Mouse (Mus musculus): Measurements from ENCODE around the gene Slc23a2. TPM values are rescaled to one million over a fixed set of nuclear protein-coding genes. Genes with fewer than 3 reads are reported as not detected.

Slc23a2 gene
- polyA plus RNA-seq, 2 experiments: 1.6 to 2.3 TPM

DNA sequence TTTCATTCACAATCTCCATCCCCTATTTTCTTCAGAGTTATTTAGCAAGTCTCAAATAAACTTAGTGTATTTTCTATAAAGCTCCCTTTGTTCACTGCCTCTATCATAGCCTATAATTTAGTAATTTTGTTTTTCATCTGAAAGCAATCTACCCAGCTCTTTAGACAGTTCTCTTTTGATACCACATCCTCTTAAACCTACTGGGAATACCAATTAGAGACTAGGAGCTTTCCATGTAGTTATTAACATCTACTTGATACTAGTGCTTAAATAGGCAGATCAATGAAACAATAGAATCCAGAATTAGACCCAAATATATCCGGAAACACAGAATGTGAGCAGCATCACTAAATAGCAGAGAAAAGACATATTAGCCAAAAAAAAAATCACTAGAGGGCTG, 128.9 kb downstream of the Slc23a2 start:
- Histone ChIP-seq H3K4me1 (replicated peaks; ENCODE audit: control insufficient read depth in 2 of 2, insufficient read depth in 2 of 2, low read length in 1 of 2) (peaks cover 0 to 15% of the 10 kb centered on the region in 2 experiments; a peak in 2 of 4 replicates), H3K27ac (no peak overlapping the region), H3K4me3 (ENCODE audit: insufficient read depth in 1 of 2, low read depth in 2 of 2, low read length in 2 of 2) (no peak overlapping the region), H3K9me3 (ENCODE audit: control insufficient read depth, low read length) (no peaks in the 10 kb centered on the region), H3K4me2 (ENCODE audit: low read depth) (no peak overlapping the region), H3K27me3 (ENCODE audit: control insufficient read depth, insufficient read depth, low read length) (no peaks in the 10 kb centered on the region), H3K9ac (replicated peaks) (no peak overlapping the region), H3K36me3 (replicated peaks; ENCODE audit: control insufficient read depth, insufficient read depth, low read depth) (no peaks in the 10 kb centered on the region)
- WGBS (ENCODE audit: insufficient replicate concordance): 57% methylated on average over 1 of the region's 1 CpGs
- ATAC-seq (ENCODE audit: insufficient read depth) (no peak), DNase-seq (ENCODE audit: low read depth in 3 of 3, low spot score in 3 of 3) (no peak)
- no peak for TF ChIP-seq CTCF (IDR thresholded peaks at IDR 0.05; ENCODE audit: low read depth)
- TF ChIP-seq EP300 (IDR thresholded peaks at IDR 0.05; ENCODE audit: low read depth): no peak

GRCm38 (mm10) chr2:132013152-132013551, 131.8 kb downstream of the Slc23a2 start:
- no peak overlapping the region for H3K4me3 ChIP-seq (ENCODE audit: insufficient read depth in 1 of 2, low read depth in 2 of 2, low read length in 2 of 2)
- H3K9ac ChIP-seq (replicated peaks): no peak overlapping the region
- TF ChIP-seq CTCF (IDR thresholded peaks at IDR 0.05; ENCODE audit: low read depth): no peak
- TF ChIP-seq EP300 (IDR thresholded peaks at IDR 0.05; ENCODE audit: low read depth): no peak
- 53% methylated on average over 4 of the region's 4 CpGs for WGBS (ENCODE audit: insufficient replicate concordance)
- no peaks in the 10 kb centered on the region for H3K27me3 ChIP-seq (ENCODE audit: control insufficient read depth, insufficient read depth, low read length)
- no peak overlapping the region for H3K27ac ChIP-seq
- DNase-seq (ENCODE audit: low read depth in 3 of 3, low spot score in 3 of 3) (no peak), ATAC-seq (ENCODE audit: insufficient read depth) (no peak)
- no peaks in the 10 kb centered on the region for H3K9me3 ChIP-seq (ENCODE audit: control insufficient read depth, low read length)
- H3K36me3 ChIP-seq (replicated peaks; ENCODE audit: control insufficient read depth, insufficient read depth, low read depth): no peaks in the 10 kb centered on the region
- peaks cover 0 to 7% of the 10 kb centered on the region in 2 experiments; a peak in 2 of 4 replicates for H3K4me1 ChIP-seq (replicated peaks; ENCODE audit: control insufficient read depth in 2 of 2, insufficient read depth in 2 of 2, low read length in 1 of 2)
- no peak overlapping the region for H3K4me2 ChIP-seq (ENCODE audit: low read depth)

- Histone ChIP-seq H3K9me3 (ENCODE audit: control insufficient read depth, low read length) (no peaks in the 10 kb centered on the region), H3K4me2 (ENCODE audit: low read depth) (no peak overlapping the region), H3K27ac (no peak overlapping the region), H3K9ac (replicated peaks) (no peak overlapping the region), H3K27me3 (ENCODE audit: control insufficient read depth, insufficient read depth, low read length) (no peaks in the 10 kb centered on the region), H3K4me3 (ENCODE audit: insufficient read depth in 1 of 2, low read depth in 2 of 2, low read length in 2 of 2) (no peak overlapping the region), H3K4me1 (replicated peaks; ENCODE audit: control insufficient read depth in 2 of 2, insufficient read depth in 2 of 2, low read length in 1 of 2) (no peaks in the 10 kb centered on the region), H3K36me3 (replicated peaks; ENCODE audit: control insufficient read depth, insufficient read depth, low read depth) (no peaks in the 10 kb centered on the region)
- TF ChIP-seq EP300 (IDR thresholded peaks at IDR 0.05; ENCODE audit: low read depth) (no peak), CTCF (IDR thresholded peaks at IDR 0.05; ENCODE audit: low read depth) (no peak)
- ATAC-seq (ENCODE audit: insufficient read depth) (no peak), DNase-seq (ENCODE audit: low read depth in 3 of 3, low spot score in 3 of 3) (no peak)
- 79% methylated on average over 2 of the region's 2 CpGs for WGBS (ENCODE audit: insufficient replicate concordance)
Observed at GRCm38 (mm10) chr2:132010781-132011180, 134.1 kb downstream of the Slc23a2 start.

DNA sequence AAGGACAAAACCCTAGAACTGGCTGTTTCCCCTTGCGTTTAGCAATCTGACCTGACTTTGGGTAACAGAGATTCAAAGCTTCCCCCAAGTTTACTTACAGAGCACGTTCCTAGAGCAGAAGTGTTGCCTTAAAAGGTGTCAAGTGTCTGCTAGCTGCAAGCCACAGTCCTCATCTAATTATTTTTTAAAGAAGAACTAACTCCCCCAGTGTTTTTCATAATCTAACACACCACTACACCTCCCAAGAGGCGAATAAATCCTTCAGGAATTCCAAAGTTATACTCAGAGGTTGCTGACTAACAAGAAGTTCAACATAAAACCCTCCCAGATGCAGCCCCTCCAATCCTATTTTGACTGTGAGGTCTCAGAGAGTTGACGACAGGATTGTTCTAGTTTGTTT, 136.7 kb downstream of the Slc23a2 start:
- H3K9ac ChIP-seq (replicated peaks): no peak overlapping the region
- WGBS (ENCODE audit: insufficient replicate concordance): 46% methylated on average over 4 of the region's 4 CpGs
- H3K4me2 ChIP-seq (ENCODE audit: low read depth): no peak overlapping the region
- H3K27me3 ChIP-seq (ENCODE audit: control insufficient read depth, insufficient read depth, low read length): no peaks in the 10 kb centered on the region
- no peaks in the 10 kb centered on the region for H3K4me1 ChIP-seq (replicated peaks; ENCODE audit: control insufficient read depth in 2 of 2, insufficient read depth in 2 of 2, low read length in 1 of 2)
- ATAC-seq (ENCODE audit: insufficient read depth) (no peak), DNase-seq (ENCODE audit: low read depth in 3 of 3, low spot score in 3 of 3) (no peak)
- no peak overlapping the region for H3K27ac ChIP-seq
- no peaks in the 10 kb centered on the region for H3K9me3 ChIP-seq (ENCODE audit: control insufficient read depth, low read length)
- no peak for TF ChIP-seq EP300 (IDR thresholded peaks at IDR 0.05; ENCODE audit: low read depth)
- TF ChIP-seq CTCF (IDR thresholded peaks at IDR 0.05; ENCODE audit: low read depth): no peak
- no peaks in the 10 kb centered on the region for H3K36me3 ChIP-seq (replicated peaks; ENCODE audit: control insufficient read depth, insufficient read depth, low read depth)
- H3K4me3 ChIP-seq (ENCODE audit: insufficient read depth in 1 of 2, low read depth in 2 of 2, low read length in 2 of 2): no peak overlapping the region

DNA sequence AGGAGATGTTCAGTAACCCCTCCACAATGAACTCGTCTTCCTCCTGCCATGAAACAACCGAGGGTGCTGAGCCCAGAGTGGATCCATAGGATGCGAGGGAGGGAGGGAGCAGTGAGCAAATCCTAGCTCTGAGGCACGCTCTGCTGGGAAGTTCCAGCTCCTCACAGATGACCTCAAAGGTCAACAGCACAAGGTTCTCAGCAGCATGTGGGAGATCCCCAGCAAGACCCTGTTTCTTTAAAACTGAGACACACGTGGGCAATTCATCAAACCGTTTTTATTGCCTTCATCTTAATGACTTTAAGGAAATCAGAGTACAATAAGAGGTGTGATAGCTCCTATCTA, 137.5 kb downstream of the Slc23a2 start:
- H3K4me3 ChIP-seq (ENCODE audit: insufficient read depth in 1 of 2, low read depth in 2 of 2, low read length in 2 of 2): no peak overlapping the region
- no peaks in the 10 kb centered on the region for H3K36me3 ChIP-seq (replicated peaks; ENCODE audit: control insufficient read depth, insufficient read depth, low read depth)
- WGBS (ENCODE audit: insufficient replicate concordance): 52% methylated on average over 6 of the region's 6 CpGs
- no peaks in the 10 kb centered on the region for H3K4me1 ChIP-seq (replicated peaks; ENCODE audit: control insufficient read depth in 2 of 2, insufficient read depth in 2 of 2, low read length in 1 of 2)
- DNase-seq (ENCODE audit: low read depth in 3 of 3, low spot score in 3 of 3) (no peak), ATAC-seq (ENCODE audit: insufficient read depth) (no peak)
- H3K9ac ChIP-seq (replicated peaks): no peak overlapping the region
- TF ChIP-seq EP300 (IDR thresholded peaks at IDR 0.05; ENCODE audit: low read depth): no peak
- TF ChIP-seq CTCF (IDR thresholded peaks at IDR 0.05; ENCODE audit: low read depth): no peak
- H3K9me3 ChIP-seq (ENCODE audit: control insufficient read depth, low read length): no peaks in the 10 kb centered on the region
- no peaks in the 10 kb centered on the region for H3K27me3 ChIP-seq (ENCODE audit: control insufficient read depth, insufficient read depth, low read length)
- no peak overlapping the region for H3K27ac ChIP-seq
- H3K4me2 ChIP-seq (ENCODE audit: low read depth): no peak overlapping the region

Measured in liver, embryonic 14.5 days (tissue).